Mouse (Mus musculus) telencephalon, adult 2 months (tissue): Measurements from ENCODE around the gene Adprh.

Experiments
- DNase-seq: peaks from one replicate; pipeline ENCODE4 v3.0.0-alpha.2; 2011; ENCODE audit warnings: low read depth, low spot score

Adprh gene

GRCm38 (mm10) chr16:38398266-38398665 is 54.2 kb downstream of the Adprh start:
- DNase-seq: no peak

- DNase-seq: no peak
Measured at GRCm38 (mm10) chr16:38396155-38396554, 56.3 kb downstream of the Adprh start.

- no peak for DNase-seq
Measured at GRCm38 (mm10) chr16:38395060-38395730, 57.3 kb downstream of the Adprh start.

- DNase-seq: no peak
Measured at GRCm38 (mm10) chr16:38394191-38394618, 58.3 kb downstream of the Adprh start.
